Mouse (Mus musculus): ENCODE data around the gene Unc13b. TPM values are rescaled to one million over a fixed set of nuclear protein-coding genes. Genes with fewer than 3 reads are reported as not detected.
A peak's percentile ranks its signal among the peaks of the same experiment; 100 is the strongest.

Unc13b gene
- polyA plus RNA-seq, 1 experiment from 2014 or later = 25.3 TPM

DNA sequence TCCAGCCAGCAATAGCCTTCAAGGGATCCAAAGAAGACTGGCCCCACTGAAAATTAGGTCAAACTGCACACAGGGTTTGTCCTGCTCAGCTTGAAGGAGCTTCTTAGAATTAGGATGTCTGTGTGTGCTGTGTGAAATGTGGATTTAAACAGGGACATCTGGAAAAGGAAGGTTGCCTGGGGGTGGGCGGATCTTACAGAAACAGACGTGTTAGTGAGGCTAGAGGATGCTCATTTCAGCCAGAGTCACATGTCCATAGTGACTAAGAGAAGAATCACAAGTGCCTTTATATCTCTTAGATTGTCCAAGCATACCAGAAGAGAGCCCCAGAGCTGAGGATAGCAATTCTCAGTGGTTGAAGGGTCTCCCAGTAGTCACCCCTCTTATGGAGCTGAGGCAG lies 190.2 kb downstream of the Unc13b start:
- Histone ChIP-seq H3K4me2 (no peak overlapping the region), H3K27me3 (no peaks in the 10 kb centered on the region), H3K4me1 (peaks cover 14% of the 10 kb centered on the region), H3K36me3 (replicated peaks) (peaks cover 33% of the 10 kb centered on the region), H3K27ac (no peak overlapping the region), H3K4me3 (replicated peaks) (no peak overlapping the region), H3K9ac (no peak overlapping the region), H3K9me3 (no peaks in the 10 kb centered on the region)
- no peak for ATAC-seq (ENCODE audit: low FRiP score)
- WGBS = 70% methylated on average over 2 of the region's 2 CpGs

DNA sequence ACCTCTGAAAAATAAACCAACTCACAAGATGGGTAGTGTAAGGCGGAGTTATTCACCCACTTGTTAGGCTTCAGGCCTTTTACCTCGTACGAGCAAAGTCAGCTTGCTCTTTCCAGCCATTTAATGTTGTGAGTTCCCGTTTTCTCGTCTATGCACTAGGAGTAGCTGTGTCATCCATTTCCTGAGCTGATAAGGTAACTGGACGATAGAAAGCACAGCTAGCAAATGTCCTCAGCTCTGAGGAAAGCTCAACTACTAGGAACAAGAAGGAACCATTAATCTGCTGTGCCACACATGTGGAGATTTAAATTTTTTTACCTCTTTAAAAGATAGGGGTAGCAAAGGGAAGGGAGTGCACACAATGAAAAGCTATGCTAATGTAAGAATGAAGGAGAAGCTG lies 192.5 kb downstream of the Unc13b start:
- peaks cover 34% of the 10 kb centered on the region for H3K36me3 ChIP-seq (replicated peaks)
- no peak for ATAC-seq (ENCODE audit: low FRiP score)
- 91% methylated on average over 6 of the region's 6 CpGs for WGBS

DNA sequence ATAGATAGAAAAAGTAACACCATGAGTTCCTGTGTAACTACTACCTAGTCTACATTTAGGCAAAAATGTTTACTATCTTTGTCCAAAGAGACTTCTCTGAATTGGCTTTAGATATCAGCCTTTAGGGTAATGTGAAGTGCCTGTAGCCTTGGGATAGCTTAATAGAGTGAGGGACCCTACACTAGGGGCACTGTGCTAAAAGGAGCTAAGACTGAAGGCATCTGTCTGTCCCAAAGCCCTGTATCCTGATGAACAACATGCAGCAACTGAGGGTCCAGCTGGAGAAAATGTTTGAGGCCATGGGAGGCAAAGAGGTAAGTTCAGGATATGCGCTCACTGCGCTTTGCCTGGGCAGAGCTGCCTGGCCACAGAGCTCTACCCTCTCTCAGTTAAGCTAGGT lies 198.3 kb downstream of the Unc13b start:
- ATAC-seq (ENCODE audit: low FRiP score) = no peak
- Histone ChIP-seq H3K4me3 (replicated peaks) (no peak overlapping the region), H3K9ac (no peak overlapping the region), H3K4me2 (no peak overlapping the region), H3K36me3 (replicated peaks) (peaks cover 32% of the 10 kb centered on the region), H3K27ac (no peak overlapping the region), H3K9me3 (no peaks in the 10 kb centered on the region), H3K4me1 (no peaks in the 10 kb centered on the region), H3K27me3 (no peaks in the 10 kb centered on the region)
- WGBS = 98% methylated on average over 2 of the region's 2 CpGs

More for the DNA sequence above, 192.5 kb downstream of the Unc13b start:
- no peak overlapping the region for H3K4me3 ChIP-seq (replicated peaks)
- no peak overlapping the region for H3K9ac ChIP-seq
- no peaks in the 10 kb centered on the region for H3K9me3 ChIP-seq
- H3K4me1 ChIP-seq = peaks cover 14% of the 10 kb centered on the region
- no peak overlapping the region for H3K27ac ChIP-seq
- H3K4me2 ChIP-seq = no peak overlapping the region
- no peaks in the 10 kb centered on the region for H3K27me3 ChIP-seq

DNA sequence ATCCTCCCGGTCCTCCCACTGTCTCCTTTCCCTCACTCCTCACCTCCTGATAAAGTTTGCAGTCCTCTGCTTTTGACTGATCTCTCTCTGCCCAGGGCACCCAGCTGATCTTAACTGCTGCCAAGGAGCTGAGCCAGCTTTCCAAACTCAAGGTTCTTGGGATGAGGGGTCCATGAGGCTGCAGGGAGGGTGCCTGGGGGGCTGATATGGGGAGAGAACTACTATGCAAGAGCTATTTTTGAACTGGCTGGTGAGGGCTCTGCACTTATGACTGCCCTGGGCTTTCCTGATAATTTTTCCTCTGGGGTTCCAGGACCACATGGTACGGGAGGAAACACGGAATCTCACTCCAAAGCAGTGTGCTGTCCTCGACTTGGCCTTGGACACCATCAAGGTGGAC lies 199.8 kb downstream of the Unc13b start:
- no peak overlapping the region for H3K9ac ChIP-seq
- no peaks in the 10 kb centered on the region for H3K27me3 ChIP-seq
- H3K4me2 ChIP-seq = no peak overlapping the region
- whole genome bisulfite sequencing = 88% methylated on average over 4 of the region's 4 CpGs
- ATAC-seq (ENCODE audit: low FRiP score) = no peak
- H3K27ac ChIP-seq = no peak overlapping the region
- H3K4me3 ChIP-seq (replicated peaks) = no peak overlapping the region
- no peaks in the 10 kb centered on the region for H3K9me3 ChIP-seq
- H3K4me1 ChIP-seq = no peaks in the 10 kb centered on the region
- H3K36me3 ChIP-seq (replicated peaks) = peaks cover 27% of the 10 kb centered on the region

DNA sequence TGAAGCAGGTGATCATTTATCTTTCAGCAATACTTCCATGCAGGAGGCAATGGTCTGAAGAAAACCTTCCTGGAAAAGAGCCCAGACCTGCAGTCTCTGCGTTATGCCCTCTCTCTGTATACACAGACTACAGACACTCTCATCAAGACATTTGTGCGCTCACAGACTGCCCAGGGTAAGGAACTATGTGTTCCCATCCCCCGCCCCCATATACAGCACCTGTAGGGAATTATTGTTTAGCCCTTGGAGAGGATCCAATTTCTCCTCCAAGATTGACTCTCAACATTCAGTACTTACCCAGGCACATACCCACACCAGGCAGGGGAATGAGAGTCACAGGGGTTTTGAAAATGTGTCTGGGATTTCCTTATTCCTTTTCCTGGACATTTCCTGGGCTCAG lies 200.7 kb downstream of the Unc13b start:
- Histone ChIP-seq H3K27ac (no peak overlapping the region), H3K4me3 (replicated peaks) (no peak overlapping the region), H3K4me2 (no peak overlapping the region), H3K4me1 (no peaks in the 10 kb centered on the region), H3K9ac (no peak overlapping the region), H3K36me3 (replicated peaks) (peaks cover 27% of the 10 kb centered on the region), H3K9me3 (no peaks in the 10 kb centered on the region), H3K27me3 (no peaks in the 10 kb centered on the region)
- WGBS = 77% methylated on average over 3 of the region's 3 CpGs
- ATAC-seq (ENCODE audit: low FRiP score) = no peak

DNA sequence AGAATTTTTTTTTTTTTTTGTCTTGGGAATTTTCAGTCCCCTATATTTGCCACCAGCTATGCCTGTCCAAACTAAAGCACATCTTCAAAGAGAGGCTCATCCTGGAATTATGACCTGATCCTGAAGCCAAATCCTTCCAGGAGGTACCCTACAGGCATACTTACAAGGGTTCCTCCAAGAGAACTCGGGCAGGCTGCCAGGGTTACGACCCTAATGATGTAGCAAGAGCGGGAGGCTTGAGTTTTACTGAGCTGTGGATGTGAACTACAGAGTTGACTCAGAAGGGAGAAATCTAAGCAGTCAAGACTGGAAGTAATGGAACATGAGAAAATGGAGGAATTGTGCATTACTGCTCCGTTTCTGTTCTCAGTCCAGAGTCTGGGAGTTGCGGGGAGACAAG lies 201.3 kb downstream of the Unc13b start:
- Histone ChIP-seq H3K4me3 (replicated peaks) (no peak overlapping the region), H3K27me3 (no peaks in the 10 kb centered on the region), H3K36me3 (replicated peaks) (peaks cover 26% of the 10 kb centered on the region), H3K4me2 (no peak overlapping the region), H3K27ac (no peak overlapping the region), H3K9me3 (no peaks in the 10 kb centered on the region), H3K9ac (no peak overlapping the region), H3K4me1 (no peaks in the 10 kb centered on the region)
- 74% methylated on average over 5 of the region's 5 CpGs for WGBS
- no peak for ATAC-seq (ENCODE audit: low FRiP score)

DNA sequence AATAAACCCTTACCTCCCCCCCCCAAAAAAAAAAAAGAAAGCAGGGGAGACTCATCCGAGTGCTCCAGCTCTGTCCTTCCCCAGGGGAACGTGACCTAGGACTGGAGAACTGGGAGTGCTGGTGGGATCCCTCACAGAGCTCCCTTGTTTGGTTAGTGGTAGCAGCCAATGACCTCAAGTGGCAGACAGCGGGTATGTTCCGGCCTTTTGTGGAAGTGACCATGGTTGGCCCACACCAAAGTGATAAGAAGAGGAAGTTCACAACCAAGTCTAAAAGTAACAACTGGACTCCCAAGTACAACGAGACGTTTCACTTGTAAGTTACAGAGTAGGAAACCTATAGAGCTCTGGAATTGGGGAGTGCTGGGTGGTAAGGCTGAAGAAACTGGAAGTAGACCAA lies 204.1 kb downstream of the Unc13b start:
- Histone ChIP-seq H3K27me3 (no peaks in the 10 kb centered on the region), H3K27ac (no peak overlapping the region), H3K4me2 (no peak overlapping the region), H3K36me3 (replicated peaks) (peaks cover 4% of the 10 kb centered on the region), H3K4me3 (replicated peaks) (no peak overlapping the region), H3K4me1 (peaks cover 10% of the 10 kb centered on the region), H3K9ac (no peak overlapping the region), H3K9me3 (no peaks in the 10 kb centered on the region)
- ATAC-seq (ENCODE audit: low FRiP score) = no peak
- 94% methylated on average over 6 of the region's 6 CpGs for WGBS

DNA sequence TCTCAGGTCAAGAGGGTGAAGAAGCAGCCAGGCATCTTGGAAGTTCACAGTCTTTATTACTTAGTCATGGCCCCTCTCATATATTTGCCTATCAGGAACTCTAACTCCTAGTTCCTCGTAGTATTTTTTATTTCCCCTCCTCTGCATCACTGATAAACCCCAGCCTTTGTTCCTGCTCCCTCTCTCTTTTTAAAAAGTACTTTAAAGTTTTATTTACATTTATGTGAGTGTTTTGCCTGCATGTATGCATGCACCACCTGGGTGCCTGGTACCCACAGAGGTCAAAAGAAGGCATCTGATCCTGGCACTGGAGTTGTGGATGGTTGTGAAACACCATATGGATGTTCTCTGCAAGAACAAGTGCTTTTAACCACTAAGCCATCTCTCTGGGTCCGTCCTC lies 207.4 kb downstream of the Unc13b start:
- ATAC-seq (ENCODE audit: low FRiP score) = no peak
- WGBS = 68% methylated on average over 2 of the region's 2 CpGs
- Histone ChIP-seq H3K36me3 (replicated peaks) (no peaks in the 10 kb centered on the region; the same call in none of the 2 replicates), H3K4me1 (peaks cover 10% of the 10 kb centered on the region), H3K9ac (no peak overlapping the region), H3K4me2 (no peak overlapping the region), H3K4me3 (replicated peaks) (no peak overlapping the region), H3K27me3 (no peaks in the 10 kb centered on the region), H3K9me3 (no peaks in the 10 kb centered on the region), H3K27ac (peak overlapping the region; percentile 65; the same call in 1 of the 2 replicates)

DNA sequence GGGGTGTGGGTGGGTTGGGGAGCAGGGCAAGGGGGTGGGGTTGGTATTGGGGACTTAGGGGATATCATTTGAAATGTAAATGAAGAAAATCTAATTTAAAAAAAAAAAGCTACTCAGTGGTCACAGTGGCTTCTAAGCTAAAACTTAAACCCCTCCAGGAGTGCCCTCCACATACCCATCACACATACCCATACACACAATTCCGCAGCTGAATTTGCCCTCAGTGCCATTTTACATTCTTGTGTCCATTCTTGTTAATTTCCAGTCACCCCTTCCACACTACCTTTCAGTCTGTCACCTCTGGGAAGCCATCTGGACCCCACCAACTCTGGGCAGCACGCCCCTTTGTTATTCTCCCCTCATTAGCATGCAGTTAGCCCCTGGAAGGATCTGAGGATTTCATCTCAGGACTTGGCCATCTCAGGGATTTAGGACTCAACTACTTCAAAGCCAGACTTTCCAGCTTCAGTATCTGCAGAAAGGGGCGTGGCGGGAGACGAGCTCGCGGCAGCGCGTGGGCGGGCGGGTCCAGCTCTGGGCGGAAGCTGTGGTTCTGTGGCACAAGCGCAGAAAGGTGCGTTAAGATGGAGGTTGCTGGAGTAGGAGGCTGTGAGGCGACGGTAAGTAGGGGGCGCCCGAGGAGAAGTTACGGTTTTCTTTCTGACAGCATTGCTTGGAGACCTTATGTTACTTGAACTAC lies 208.0 kb downstream of the Unc13b start, which contains the start of gene Atp8b5:
Atp8b5 (plus strand) TSS at position 537 of the 700 bp plus-strand sequence.
- ATAC-seq (ENCODE audit: low FRiP score) = peak; percentile 89
- Histone ChIP-seq H3K4me3 (replicated peaks) (peak within 1 kb of the TSS; percentile 39), H3K27ac (peak within 1 kb of the TSS; percentile 65), H3K9me3 (no peaks in the 10 kb centered on the region), H3K27me3 (no peaks in the 10 kb centered on the region), H3K36me3 (replicated peaks) (no peaks in the 10 kb centered on the region; the same call in none of the 2 replicates), H3K9ac (peak within 1 kb of the TSS; percentile 57; the same call in 1 of the 2 replicates), H3K4me1 (peaks cover 10% of the 10 kb centered on the region), H3K4me2 (peak within 1 kb of the TSS; percentile 64)
- WGBS = 1% methylated on average over 19 of the region's 19 CpGs

DNA sequence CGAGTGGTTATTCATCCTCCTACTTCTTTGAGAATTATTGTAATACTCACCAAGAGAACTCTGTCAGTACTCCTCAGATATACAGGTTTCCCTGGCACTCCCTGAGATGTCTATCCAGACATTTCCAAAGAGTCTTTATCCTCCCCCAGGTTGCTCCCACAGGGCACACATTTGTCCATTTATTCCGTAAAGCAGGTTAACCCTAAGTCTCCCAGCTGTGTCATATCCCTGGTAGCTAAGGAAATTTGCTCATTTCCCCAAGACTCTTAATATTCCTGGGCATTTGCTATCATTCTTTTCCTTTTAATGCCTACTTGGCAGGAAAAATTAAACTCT lies 208.5 kb downstream of the Unc13b start:
- no peak overlapping the region for H3K27ac ChIP-seq
- peak overlapping the region; percentile 64 for H3K4me2 ChIP-seq
- no peaks in the 10 kb centered on the region; the same call in none of the 2 replicates for H3K36me3 ChIP-seq (replicated peaks)
- ATAC-seq (ENCODE audit: low FRiP score) = 0 out of 2 replicates have a peak, but pooled peaks have one; percentile 9
- peaks cover 10% of the 10 kb centered on the region for H3K4me1 ChIP-seq
- H3K4me3 ChIP-seq (replicated peaks) = peak overlapping the region; percentile 39
- no peaks in the 10 kb centered on the region for H3K9me3 ChIP-seq
- H3K27me3 ChIP-seq = no peaks in the 10 kb centered on the region
- H3K9ac ChIP-seq = no peak overlapping the region; the same call in 1 of the 2 replicates
- WGBS = 19% methylated on average over 2 of the region's 2 CpGs

DNA sequence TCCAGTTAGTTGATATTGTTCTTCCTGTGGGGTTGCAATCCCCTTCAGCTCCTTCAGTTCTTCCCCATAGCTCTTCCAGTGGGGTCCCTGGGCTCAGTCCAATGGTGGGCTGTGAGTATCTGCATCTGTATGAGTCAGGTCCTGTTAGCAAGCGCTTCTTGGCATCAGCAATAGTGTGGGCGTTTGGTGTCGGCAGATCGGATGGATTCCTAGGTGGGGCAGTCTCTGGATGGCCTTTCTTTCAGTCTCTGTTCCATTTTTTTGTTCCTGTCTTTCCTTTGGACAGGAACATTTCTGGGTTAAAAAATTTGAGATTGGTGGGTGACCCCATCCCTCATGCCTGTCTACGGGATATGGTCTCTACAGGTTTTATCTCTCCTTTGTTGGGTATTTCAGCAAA lies 226.7 kb downstream of the Unc13b start:
- no peak overlapping the region for H3K9ac ChIP-seq
- WGBS = 95% methylated on average over 5 of the region's 5 CpGs
- H3K4me1 ChIP-seq = no peaks in the 10 kb centered on the region
- H3K27ac ChIP-seq = no peak overlapping the region
- no peak for ATAC-seq (ENCODE audit: low FRiP score)
- H3K4me3 ChIP-seq (replicated peaks) = no peak overlapping the region
- H3K27me3 ChIP-seq = no peaks in the 10 kb centered on the region
- no peaks in the 10 kb centered on the region for H3K36me3 ChIP-seq (replicated peaks)
- no peaks in the 10 kb centered on the region for H3K9me3 ChIP-seq
- H3K4me2 ChIP-seq = no peak overlapping the region

DNA sequence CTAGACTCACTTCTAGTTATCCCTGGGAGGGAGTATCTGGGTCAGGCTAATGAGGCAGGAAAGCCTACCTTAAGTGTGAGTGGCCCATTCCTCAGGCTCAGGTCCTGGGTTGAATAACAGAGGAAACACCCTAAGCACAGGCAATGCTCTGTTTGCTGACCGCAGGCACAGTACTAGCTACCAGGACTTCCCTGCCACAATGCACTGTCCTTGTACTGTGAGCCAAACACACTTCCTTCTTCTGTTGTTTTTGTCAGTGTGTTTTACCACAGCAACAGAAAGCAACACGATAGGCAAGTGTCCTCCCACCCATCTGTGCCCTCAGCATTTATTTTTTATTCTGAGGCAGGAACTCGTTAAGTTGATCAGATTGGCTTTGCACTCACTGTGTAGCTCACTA lies 228.6 kb downstream of the Unc13b start:
- Histone ChIP-seq H3K27ac (no peak overlapping the region), H3K27me3 (no peaks in the 10 kb centered on the region), H3K36me3 (replicated peaks) (no peaks in the 10 kb centered on the region), H3K9ac (no peak overlapping the region), H3K4me2 (no peak overlapping the region), H3K4me3 (replicated peaks) (no peak overlapping the region), H3K9me3 (no peaks in the 10 kb centered on the region), H3K4me1 (no peaks in the 10 kb centered on the region)
- 69% methylated on average over 3 of the region's 3 CpGs for WGBS
- no peak for ATAC-seq (ENCODE audit: low FRiP score)

DNA sequence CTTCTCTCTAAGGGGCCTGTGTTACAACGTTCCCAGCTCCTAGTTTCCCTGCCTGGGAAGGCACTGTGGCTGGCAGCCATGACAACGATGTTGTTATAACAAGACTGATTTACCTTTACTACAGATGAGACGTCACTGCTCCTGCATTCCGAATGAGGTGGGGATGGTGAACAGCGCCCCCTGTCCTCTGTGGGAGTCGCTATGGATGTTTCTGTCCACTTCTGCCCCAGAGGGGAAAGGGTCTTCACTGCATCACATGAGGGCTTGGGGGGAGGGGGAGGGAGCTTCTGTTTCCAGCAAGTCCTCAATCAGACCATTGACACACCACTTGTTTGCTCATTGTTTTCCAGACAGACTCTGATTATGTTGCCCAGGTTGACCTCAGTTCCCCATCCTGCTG lies 235.2 kb downstream of the Unc13b start:
- WGBS = 40% methylated on average over 6 of the region's 6 CpGs
- 0 out of 2 replicates have a peak, but pooled peaks cover 4% of the 10 kb centered on the region for H3K4me1 ChIP-seq
- ATAC-seq (ENCODE audit: low FRiP score) = no peak
- no peak overlapping the region for H3K4me2 ChIP-seq
- no peak overlapping the region for H3K4me3 ChIP-seq (replicated peaks)
- no peak overlapping the region for H3K27ac ChIP-seq
- H3K36me3 ChIP-seq (replicated peaks) = no peaks in the 10 kb centered on the region
- no peak overlapping the region for H3K9ac ChIP-seq
- H3K27me3 ChIP-seq = no peaks in the 10 kb centered on the region
- H3K9me3 ChIP-seq = no peaks in the 10 kb centered on the region
